Mouse (Mus musculus) stomach, postnatal 0 days (tissue): ENCODE measurements around the gene Chn2.

Experiments
- CTCF ChIP-seq: IDR thresholded peaks from 2 replicates; pipeline ENCODE4 v1.5.1; 2016; ENCODE audit warnings: antibody characterized with exemption, low read depth, mild to moderate bottlenecking, moderate library complexity
- EP300 ChIP-seq: optimal IDR thresholded peaks from 2 replicates; pipeline ENCODE3; 2016; ENCODE audit warnings: antibody characterized with exemption

DNA sequence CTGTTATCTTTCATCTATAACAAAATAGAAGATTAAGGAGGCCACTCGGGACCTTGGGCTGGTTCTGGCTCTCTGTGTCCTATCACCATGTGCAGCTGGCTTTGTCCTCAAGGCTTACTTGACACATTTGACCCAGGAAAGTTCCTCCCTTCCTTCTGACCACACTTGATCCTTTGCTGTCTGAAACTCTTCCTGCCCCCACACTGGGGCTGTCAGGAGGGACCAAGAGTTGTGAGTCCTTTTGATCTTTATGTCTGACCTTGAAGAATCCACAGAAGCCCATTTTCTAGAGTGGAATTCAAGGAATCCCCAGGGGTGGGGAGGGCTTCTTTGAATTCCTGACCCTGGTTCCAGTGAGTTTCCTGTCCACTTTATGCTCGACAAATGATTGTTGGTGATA lies 21.3 kb upstream of the Chn2 start:
- no peak for TF ChIP-seq CTCF
- no peak for TF ChIP-seq EP300
